Mouse (Mus musculus): ENCODE data around the gene Cdhr3. TPM values are rescaled to one million over a fixed set of nuclear protein-coding genes. Genes with fewer than 3 reads are reported as not detected.

The Cdhr3 gene
- polyA plus RNA-seq, 1 experiment from 2014 or later: 0.25 TPM

DNA sequence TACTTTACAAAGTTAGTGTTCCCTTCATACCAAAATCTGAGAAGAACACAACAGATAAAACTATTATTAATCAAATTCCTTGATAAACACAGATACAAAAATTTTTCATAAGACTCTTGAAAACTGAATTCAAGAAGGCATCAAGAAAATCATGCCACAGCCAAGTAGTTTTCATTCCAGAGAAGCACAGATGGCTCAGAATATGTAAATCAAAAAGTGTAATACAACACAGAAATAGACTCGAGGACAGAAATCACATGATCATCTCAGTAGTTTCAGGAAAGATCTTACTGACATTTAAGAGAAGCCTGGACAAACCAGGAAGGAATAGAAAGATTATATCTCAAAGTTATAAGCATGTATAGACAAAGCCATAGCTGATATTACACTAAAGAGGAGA, 106.4 kb downstream of the Cdhr3 start:
- no peaks in the 10 kb centered on the region for H3K9me3 ChIP-seq
- WGBS: 65% methylated on average over 1 of the region's 1 CpGs

More for the DNA sequence above, 106.4 kb downstream of the Cdhr3 start:
- Histone ChIP-seq H3K4me1 (replicated peaks) (no peaks in the 10 kb centered on the region), H3K27me3 (no peaks in the 10 kb centered on the region), H3K27ac (no peak overlapping the region), H3K4me2 (no peak overlapping the region), H3K9ac (no peak overlapping the region), H3K36me3 (no peaks in the 10 kb centered on the region), H3K4me3 (no peak overlapping the region)
- no peak for ATAC-seq (ENCODE audit: low FRiP score)

Small RNAs within 50 kb of the gene (microRNA-seq; reads per million reads assigned to microRNA genes)
- not detected for gene Gm22904

Other genes starting within 250 kb of the Cdhr3 start
- gene Sypl, start 139.0 kb downstream of the Cdhr3 start, polyA plus RNA-seq (2015; fragmentation: Nextera tagmentation; extraction: Ambion mirVana): 39.2 and 45.3 TPM in 2 replicates
- gene Atxn7l1, start 54.8 kb upstream of the Cdhr3 start, polyA plus RNA-seq (2015; fragmentation: Nextera tagmentation; extraction: Ambion mirVana): 19.9 and 22.4 TPM in 2 replicates